Mouse (Mus musculus): ENCODE results near the gene Soat2. TPM values are rescaled to one million over a fixed set of nuclear protein-coding genes. Genes with fewer than 3 reads are reported as not detected.
A peak's percentile ranks its signal among the peaks of the same experiment; 100 is the strongest.

Gene Soat2
- polyA plus RNA-seq, 1 experiment from 2014 or later: 1.1 TPM

GRCm38 (mm10) chr15:102116753-102117415 lies 33.4 kb upstream of the Soat2 start:
- no peak for ATAC-seq (replicated peaks; ENCODE audit: low FRiP score)
- Histone ChIP-seq H3K9ac (no peak overlapping the region), H3K36me3 (peaks cover 99% of the 10 kb centered on the region), H3K27ac (0 out of 2 replicates have a peak overlapping the region, but pooled peaks have one; percentile 45), H3K4me2 (no peak overlapping the region), H3K4me1 (peaks cover 10% of the 10 kb centered on the region; the same call in 1 of the 2 replicates), H3K27me3 (no peaks in the 10 kb centered on the region), H3K9me3 (replicated peaks) (no peaks in the 10 kb centered on the region), H3K4me3 (replicated peaks) (no peak overlapping the region)
- WGBS: 71% methylated on average over 11 of the region's 11 CpGs

- Histone ChIP-seq H3K27ac (peak overlapping the region; percentile 45; the same call in 1 of the 2 replicates), H3K4me2 (no peak overlapping the region), H3K4me3 (replicated peaks) (no peak overlapping the region), H3K4me1 (peaks cover 10% of the 10 kb centered on the region; the same call in 1 of the 2 replicates), H3K9ac (no peak overlapping the region), H3K27me3 (no peaks in the 10 kb centered on the region), H3K36me3 (peaks cover 99% of the 10 kb centered on the region), H3K9me3 (replicated peaks) (no peaks in the 10 kb centered on the region)
- WGBS: 61% methylated on average over 19 of the region's 19 CpGs
- peak; percentile 52; the same call in 1 of the 2 replicates for ATAC-seq (replicated peaks; ENCODE audit: low FRiP score)
Measured at GRCm38 (mm10) chr15:102117461-102118443, 32.6 kb upstream of the Soat2 start.

GRCm38 (mm10) chr15:102118591-102118990 lies 31.7 kb upstream of the Soat2 start:
- no peaks in the 10 kb centered on the region for H3K9me3 ChIP-seq (replicated peaks)
- no peak overlapping the region for H3K4me2 ChIP-seq
- H3K9ac ChIP-seq: no peak overlapping the region
- 89% methylated on average over 4 of the region's 4 CpGs for WGBS
- H3K4me3 ChIP-seq (replicated peaks): no peak overlapping the region
- H3K36me3 ChIP-seq: peaks cover 95% of the 10 kb centered on the region
- H3K4me1 ChIP-seq: 0 out of 2 replicates have a peak, but pooled peaks cover 7% of the 10 kb centered on the region
- no peaks in the 10 kb centered on the region for H3K27me3 ChIP-seq
- ATAC-seq (replicated peaks; ENCODE audit: low FRiP score): no peak
- H3K27ac ChIP-seq: 0 out of 2 replicates have a peak overlapping the region, but pooled peaks have one; percentile 45

- Histone ChIP-seq H3K27me3 (no peaks in the 10 kb centered on the region), H3K4me3 (replicated peaks) (no peak overlapping the region), H3K4me2 (no peak overlapping the region), H3K27ac (no peak overlapping the region), H3K4me1 (0 out of 2 replicates have a peak, but pooled peaks cover 7% of the 10 kb centered on the region), H3K9ac (no peak overlapping the region), H3K36me3 (peaks cover 90% of the 10 kb centered on the region), H3K9me3 (replicated peaks) (no peaks in the 10 kb centered on the region)
- no peak for ATAC-seq (replicated peaks; ENCODE audit: low FRiP score)
- WGBS: 71% methylated on average over 8 of the region's 8 CpGs
Measured at GRCm38 (mm10) chr15:102119121-102119830, 31.1 kb upstream of the Soat2 start.

GRCm38 (mm10) chr15:102119831-102120170 lies 30.5 kb upstream of the Soat2 start:
- WGBS: 89% methylated on average over 2 of the region's 2 CpGs
- Histone ChIP-seq H3K4me1 (0 out of 2 replicates have a peak, but pooled peaks cover 7% of the 10 kb centered on the region), H3K27me3 (no peaks in the 10 kb centered on the region), H3K9me3 (replicated peaks) (no peaks in the 10 kb centered on the region), H3K9ac (no peak overlapping the region), H3K36me3 (peaks cover 90% of the 10 kb centered on the region), H3K27ac (no peak overlapping the region), H3K4me2 (no peak overlapping the region), H3K4me3 (replicated peaks) (no peak overlapping the region)
- ATAC-seq (replicated peaks; ENCODE audit: low FRiP score): no peak

- ATAC-seq (replicated peaks; ENCODE audit: low FRiP score): no peak
Measured at GRCm38 (mm10) chr15:102120530-102120929, 29.8 kb upstream of the Soat2 start.

GRCm38 (mm10) chr15:102126303-102126702 lies 24.0 kb upstream of the Soat2 start:
- no peak overlapping the region for H3K9ac ChIP-seq
- H3K9me3 ChIP-seq (replicated peaks): no peaks in the 10 kb centered on the region
- ATAC-seq (replicated peaks; ENCODE audit: low FRiP score): no peak
- peak overlapping the region; percentile 64; the same call in 1 of the 2 replicates for H3K27ac ChIP-seq
- H3K4me3 ChIP-seq (replicated peaks): no peak overlapping the region
- H3K36me3 ChIP-seq: peaks cover 87% of the 10 kb centered on the region
- no peak overlapping the region for H3K4me2 ChIP-seq
- 48% methylated on average over 2 of the region's 2 CpGs for WGBS
- peaks cover 9% of the 10 kb centered on the region; the same call in 1 of the 2 replicates for H3K4me1 ChIP-seq
- H3K27me3 ChIP-seq: no peaks in the 10 kb centered on the region

More at GRCm38 (mm10) chr15:102120530-102120929, 29.8 kb upstream of the Soat2 start:
- Histone ChIP-seq H3K9ac (no peak overlapping the region), H3K4me1 (0 out of 2 replicates have a peak, but pooled peaks cover 7% of the 10 kb centered on the region), H3K27me3 (no peaks in the 10 kb centered on the region), H3K36me3 (peaks cover 90% of the 10 kb centered on the region), H3K4me2 (no peak overlapping the region), H3K27ac (no peak overlapping the region), H3K9me3 (replicated peaks) (no peaks in the 10 kb centered on the region), H3K4me3 (replicated peaks) (no peak overlapping the region)
- WGBS: 80% methylated on average over 5 of the region's 5 CpGs

- no peak for ATAC-seq (replicated peaks; ENCODE audit: low FRiP score)
Measured at GRCm38 (mm10) chr15:102133314-102133713, 17.0 kb upstream of the Soat2 start.

GRCm38 (mm10) chr15:102134709-102135108 lies 15.6 kb upstream of the Soat2 start:
- H3K4me2 ChIP-seq: no peak overlapping the region
- 87% methylated on average over 2 of the region's 2 CpGs for WGBS
- no peak overlapping the region for H3K4me3 ChIP-seq (replicated peaks)

More at GRCm38 (mm10) chr15:102133314-102133713, 17.0 kb upstream of the Soat2 start:
- H3K36me3 ChIP-seq: peaks cover 51% of the 10 kb centered on the region
- H3K9ac ChIP-seq: no peak overlapping the region
- peaks cover 23% of the 10 kb centered on the region for H3K4me1 ChIP-seq
- no peak overlapping the region for H3K4me3 ChIP-seq (replicated peaks)
- H3K9me3 ChIP-seq (replicated peaks): no peaks in the 10 kb centered on the region
- WGBS: 89% methylated on average over 9 of the region's 9 CpGs
- H3K27ac ChIP-seq: no peak overlapping the region
- no peaks in the 10 kb centered on the region for H3K27me3 ChIP-seq
- H3K4me2 ChIP-seq: no peak overlapping the region

GRCm38 (mm10) chr15:102135522-102136128 lies 14.7 kb upstream of the Soat2 start:
- 1% methylated on average over 35 of the region's 35 CpGs for WGBS
- H3K27ac ChIP-seq: peak overlapping the region; percentile 82
- peak overlapping the region; percentile 85 for H3K4me2 ChIP-seq
- H3K36me3 ChIP-seq: peaks cover 28% of the 10 kb centered on the region
- H3K4me1 ChIP-seq: peaks cover 23% of the 10 kb centered on the region
- H3K4me3 ChIP-seq (replicated peaks): peak overlapping the region; percentile 95
- no peaks in the 10 kb centered on the region for H3K9me3 ChIP-seq (replicated peaks)
- H3K27me3 ChIP-seq: no peaks in the 10 kb centered on the region
- peak; percentile 75 for ATAC-seq (replicated peaks; ENCODE audit: low FRiP score)
- H3K9ac ChIP-seq: peak overlapping the region; percentile 78

More at GRCm38 (mm10) chr15:102134709-102135108, 15.6 kb upstream of the Soat2 start:
- H3K9me3 ChIP-seq (replicated peaks): no peaks in the 10 kb centered on the region
- no peak overlapping the region for H3K9ac ChIP-seq
- no peaks in the 10 kb centered on the region for H3K27me3 ChIP-seq
- H3K4me1 ChIP-seq: peaks cover 23% of the 10 kb centered on the region
- no peak for ATAC-seq (replicated peaks; ENCODE audit: low FRiP score)
- peaks cover 37% of the 10 kb centered on the region for H3K36me3 ChIP-seq
- H3K27ac ChIP-seq: no peak overlapping the region

- Histone ChIP-seq H3K27ac (peak within 1 kb of the TSS; percentile 82), H3K4me1 (peaks cover 23% of the 10 kb centered on the region), H3K27me3 (no peaks in the 10 kb centered on the region), H3K9ac (peak within 1 kb of the TSS; percentile 78), H3K9me3 (replicated peaks) (no peaks in the 10 kb centered on the region), H3K4me3 (replicated peaks) (peak within 1 kb of the TSS; percentile 95), H3K36me3 (peaks cover 22% of the 10 kb centered on the region), H3K4me2 (peak within 1 kb of the TSS; percentile 85)
- peak; percentile 99 for ATAC-seq (replicated peaks; ENCODE audit: low FRiP score)
- under 1% methylated on average over 50 of the region's 50 CpGs for WGBS
Measured at GRCm38 (mm10) chr15:102136129-102136758, 14.1 kb upstream of the Soat2 start, which contains the start of gene Spryd3. Gene Spryd3, minus strand, starts transcription at chr15:102136234.
